Mouse (Mus musculus) c-Kit-positive CD71-positive TER-119-positive erythroid progenitor cells, embryonic 14.5 days (primary cell): ENCODE data around the gene Dach1.

Source experiments
- DNase-seq: peaks from one replicate; pipeline ENCODE4 v3.0.0-alpha.2; 2013; ENCODE audit warnings: low spot score

The Dach1 gene

DNA sequence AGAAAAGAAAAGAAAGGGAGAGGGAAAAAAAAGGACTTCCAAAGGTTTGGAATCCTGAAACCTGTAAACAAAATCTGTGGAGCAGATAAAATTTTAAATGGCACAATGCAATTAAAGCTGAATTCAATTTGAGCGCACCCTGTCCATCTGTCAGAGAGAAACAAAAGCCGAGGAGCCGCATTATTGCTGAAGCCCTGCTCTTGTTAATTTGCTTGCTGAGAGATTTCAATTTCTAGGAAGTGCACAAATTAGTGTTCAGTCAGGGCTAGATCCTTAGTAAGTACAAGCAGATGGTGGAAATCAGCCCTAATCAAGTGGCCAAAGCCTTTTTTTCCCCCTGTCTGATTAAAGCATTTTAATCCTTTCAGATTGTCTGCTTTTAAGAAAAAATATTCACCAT, 60.8 kb downstream of the Dach1 start:
- no peak for DNase-seq

DNA sequence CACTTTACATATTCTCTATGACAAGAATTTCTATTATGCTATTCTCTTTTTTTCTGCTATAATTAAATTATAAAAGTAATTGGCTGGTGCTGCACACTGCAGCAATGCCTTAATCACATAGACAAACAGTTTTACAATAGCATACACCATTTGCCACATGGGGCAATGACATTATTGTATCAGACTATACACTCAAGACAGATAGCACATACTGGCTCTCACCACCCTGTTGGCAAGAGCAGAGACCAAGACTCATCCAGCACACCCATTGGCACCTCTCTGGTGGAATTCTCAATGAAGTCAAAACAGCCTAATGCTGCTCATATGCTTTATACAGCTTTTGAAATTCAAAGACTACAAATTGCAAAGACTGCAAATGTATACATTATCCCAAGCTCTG, 63.4 kb downstream of the Dach1 start:
- DNase-seq: no peak

DNA sequence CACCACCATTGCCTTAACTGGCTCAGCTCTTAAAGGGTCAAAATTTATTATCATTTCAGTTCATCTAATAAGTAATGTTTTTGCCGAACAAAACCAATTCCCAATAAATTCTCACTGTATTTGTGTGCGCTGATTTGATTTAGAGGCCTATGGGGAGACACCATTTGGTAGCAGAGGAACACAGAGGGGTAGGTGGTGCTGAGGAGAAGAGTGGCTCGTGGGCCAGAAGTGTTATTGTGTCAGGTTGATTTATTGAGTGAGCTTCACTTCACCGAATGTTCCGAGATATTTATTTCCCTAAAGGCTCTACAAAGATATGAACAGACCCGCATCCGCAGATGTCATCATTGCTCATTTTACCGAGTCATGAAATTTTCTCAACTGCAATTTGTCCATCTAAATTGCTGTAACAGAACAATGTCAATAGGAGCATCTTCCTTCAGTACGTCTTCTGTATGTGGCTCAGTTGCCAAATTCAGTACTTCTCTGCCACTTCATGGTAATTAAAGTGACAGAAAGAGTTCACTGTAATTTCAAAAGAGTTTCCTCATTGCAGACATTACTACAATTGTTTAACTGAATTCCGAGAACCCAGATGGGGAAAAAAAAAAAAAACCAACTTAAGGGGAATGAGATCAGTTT, 65.1 kb downstream of the Dach1 start:
- no peak for DNase-seq

DNA sequence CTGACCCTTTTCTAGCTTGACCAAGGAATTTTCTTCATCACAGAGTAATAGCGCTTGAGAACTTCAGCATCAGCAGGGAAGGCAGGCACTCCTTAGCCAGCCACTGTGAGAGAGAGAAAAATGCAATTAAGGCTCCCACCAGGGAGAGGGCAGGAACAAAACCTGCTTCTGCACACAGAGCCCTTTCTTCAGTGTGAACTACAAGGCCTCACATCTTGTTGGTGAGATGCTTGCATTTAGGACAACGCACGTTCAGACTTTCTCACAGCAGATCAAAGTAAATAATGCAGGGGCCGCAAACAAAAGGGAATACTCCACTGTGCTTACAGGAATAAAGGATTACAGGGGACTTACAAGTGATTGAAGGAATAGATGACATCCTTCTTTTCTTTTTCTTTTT, 74.3 kb downstream of the Dach1 start:
- DNase-seq: no peak

DNA sequence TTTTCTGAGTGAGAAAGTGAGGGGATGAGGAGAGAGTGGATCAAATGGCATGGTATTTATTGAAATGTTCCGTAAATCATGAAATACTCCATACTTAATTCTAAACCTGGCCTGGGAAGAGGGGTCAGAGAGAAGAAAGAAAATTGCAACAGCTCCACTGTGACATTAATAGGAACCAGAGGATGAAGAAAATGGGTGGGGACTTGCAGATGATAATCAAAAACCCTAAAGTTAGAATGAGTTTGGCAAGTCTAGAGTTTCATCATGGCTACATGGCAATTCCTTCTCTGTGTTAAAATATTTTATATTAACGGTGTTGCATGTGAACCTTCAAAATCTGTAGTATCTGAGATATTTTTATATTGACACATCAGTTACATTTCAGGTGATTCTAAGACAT, 80.3 kb downstream of the Dach1 start:
- DNase-seq: no peak

DNA sequence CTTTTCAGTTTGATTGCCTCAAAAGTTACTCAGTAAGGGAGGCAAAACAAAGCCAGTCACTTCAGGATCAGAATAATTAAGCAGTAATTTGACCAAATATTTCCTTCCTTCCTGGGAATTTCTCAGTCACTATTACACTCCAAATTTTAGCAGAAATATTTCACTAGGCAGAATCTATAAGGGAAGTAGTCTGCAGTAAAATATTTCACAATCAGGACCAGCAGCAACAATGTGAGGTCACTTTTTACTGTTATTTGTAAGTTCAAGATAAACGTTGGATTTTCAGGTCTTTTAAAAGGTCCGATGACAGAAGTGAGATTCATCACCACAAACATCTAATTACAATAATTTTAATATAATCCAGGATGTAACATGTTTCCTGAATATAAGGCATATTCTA, 82.2 kb downstream of the Dach1 start:
- no peak for DNase-seq

DNA sequence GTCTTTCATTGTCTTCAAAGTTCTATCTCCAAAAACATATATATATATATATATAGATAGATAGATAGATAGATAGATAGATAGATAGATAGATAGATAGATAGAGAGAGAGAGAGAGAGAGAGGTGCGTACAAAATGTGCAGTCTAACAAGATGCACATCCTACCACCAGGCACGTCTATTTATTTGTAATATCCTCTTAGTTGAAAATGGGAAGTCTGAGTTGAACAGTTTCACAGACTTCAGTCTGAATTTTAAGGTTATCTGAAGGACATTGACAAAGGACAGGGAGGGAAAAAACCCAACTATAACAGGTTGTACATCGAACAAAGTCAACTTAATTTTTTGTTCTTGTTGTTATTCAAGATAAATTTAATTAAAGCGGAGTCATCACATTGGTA, 82.8 kb downstream of the Dach1 start:
- no peak for DNase-seq

DNA sequence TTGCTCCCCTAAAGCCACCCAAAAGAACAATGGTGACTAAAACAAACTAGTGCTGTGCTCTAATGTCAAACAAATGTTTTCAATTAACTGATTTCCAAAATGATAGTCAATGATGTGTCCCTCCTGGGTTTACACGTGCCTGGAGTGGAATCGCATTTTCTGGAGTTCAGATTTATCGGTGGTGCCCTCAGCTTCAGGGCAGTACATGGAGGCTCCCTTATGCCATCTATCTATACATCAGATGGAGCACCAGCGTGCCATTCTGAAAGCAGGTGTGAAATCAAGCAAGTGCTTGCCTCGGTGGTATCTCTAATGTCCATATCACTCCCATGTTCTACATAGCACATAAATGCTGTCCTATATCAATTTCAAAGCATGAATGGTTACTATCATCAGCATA, 84.4 kb downstream of the Dach1 start:
- no peak for DNase-seq

DNA sequence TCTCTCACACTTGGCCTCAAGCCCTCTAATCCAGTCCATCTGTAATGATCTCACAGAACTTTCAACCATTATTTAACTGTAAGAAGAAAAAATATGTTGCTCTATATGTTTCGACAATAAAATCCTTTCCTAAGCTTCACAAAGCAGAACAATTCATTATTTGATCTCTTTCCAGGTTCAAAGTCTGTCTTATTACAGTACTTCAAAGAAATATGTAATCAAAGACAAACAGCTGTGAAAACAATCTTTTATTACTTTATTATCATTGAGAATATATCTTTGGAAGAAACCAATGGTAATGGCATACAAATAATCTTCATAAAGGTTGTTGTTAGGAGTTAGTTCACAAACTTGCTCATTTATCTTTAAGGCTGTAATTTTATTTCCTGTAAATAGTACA, 84.8 kb downstream of the Dach1 start:
- no peak for DNase-seq

DNA sequence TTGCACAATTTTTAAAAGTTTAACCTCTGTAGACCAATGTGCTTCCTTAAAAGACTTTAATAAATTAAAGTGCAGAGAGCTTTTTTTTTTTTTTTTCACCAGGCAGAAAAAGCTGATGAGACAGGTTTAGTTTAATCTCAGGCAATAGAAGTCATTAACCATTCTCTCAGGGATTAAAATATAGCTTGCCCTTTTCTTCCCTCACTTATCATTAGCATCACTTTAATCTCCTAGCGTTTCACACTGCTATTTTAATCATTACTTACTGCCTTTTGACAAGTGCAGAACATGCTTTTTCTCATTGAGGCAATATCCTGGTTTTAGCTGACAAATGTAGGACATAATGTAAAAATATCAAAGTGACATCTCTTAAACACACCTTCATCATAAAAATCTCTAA, 86.1 kb downstream of the Dach1 start:
- no peak for DNase-seq

DNA sequence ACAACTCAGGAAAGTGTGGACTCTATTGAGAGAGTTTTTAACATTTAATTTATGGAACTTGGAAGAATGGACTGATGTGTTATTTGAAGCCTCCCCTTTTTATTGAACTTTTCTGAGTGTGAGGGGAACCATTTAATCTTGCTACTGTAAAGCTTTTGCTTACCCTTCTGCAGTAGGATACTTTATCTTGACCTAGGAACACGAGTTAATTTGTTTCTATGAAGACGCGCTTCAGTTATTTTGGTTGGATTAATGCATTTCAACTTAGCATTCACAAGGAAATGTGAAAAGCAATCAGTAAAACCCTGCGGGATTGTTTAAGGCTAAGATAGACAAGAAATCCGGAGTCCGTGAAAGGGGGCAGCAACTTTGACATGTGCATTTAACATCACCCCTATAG, 89.6 kb downstream of the Dach1 start:
- no peak for DNase-seq

DNA sequence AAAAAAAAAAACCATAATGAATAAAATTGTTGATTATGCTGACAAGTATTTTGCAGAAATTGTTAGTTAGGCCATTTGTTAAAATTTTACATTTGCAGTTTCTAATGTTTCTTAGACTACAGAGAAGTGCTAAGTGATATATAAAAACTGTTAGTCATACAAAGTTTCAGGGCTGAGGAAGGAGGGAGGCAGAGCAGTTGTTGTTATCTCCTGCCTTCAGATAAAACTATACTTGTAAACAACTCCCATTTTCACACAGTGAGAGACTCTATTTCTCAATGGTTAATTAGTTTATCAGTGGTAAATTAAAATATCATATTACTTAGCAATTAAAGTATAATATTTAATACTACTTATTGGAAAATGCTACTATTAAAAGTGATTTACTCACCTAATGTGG, 91.6 kb downstream of the Dach1 start:
- DNase-seq: no peak

DNA sequence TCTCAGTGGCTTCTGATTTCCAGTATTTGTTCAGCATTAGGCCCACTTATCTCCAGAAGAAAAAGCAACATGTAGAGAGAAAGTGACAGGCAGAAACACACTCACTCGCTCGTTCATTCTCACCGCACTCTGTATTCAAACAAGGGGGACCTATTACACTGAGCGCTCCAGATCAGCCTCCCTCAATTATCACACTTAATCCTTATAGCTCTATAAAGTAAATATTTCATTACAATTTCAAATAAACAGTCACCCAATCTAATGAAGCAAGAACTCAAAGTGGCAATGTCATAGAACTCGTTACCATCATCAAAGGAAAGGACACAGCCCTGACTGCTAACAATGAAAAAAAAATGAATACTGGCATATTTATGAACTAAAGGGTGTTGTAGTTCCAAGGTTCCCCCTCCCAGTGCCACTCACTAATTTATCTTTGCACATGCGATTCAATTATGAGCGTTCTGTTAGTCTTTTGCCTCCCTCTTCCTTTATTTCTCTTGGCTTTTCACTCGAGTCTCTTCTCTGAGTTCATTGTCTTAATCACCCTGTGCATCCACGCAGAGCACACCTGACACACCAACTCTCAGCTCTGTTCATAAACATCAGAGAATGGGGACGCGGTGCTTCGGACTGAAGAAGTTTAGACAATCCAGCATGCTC, 96.0 kb downstream of the Dach1 start:
- no peak for DNase-seq

DNA sequence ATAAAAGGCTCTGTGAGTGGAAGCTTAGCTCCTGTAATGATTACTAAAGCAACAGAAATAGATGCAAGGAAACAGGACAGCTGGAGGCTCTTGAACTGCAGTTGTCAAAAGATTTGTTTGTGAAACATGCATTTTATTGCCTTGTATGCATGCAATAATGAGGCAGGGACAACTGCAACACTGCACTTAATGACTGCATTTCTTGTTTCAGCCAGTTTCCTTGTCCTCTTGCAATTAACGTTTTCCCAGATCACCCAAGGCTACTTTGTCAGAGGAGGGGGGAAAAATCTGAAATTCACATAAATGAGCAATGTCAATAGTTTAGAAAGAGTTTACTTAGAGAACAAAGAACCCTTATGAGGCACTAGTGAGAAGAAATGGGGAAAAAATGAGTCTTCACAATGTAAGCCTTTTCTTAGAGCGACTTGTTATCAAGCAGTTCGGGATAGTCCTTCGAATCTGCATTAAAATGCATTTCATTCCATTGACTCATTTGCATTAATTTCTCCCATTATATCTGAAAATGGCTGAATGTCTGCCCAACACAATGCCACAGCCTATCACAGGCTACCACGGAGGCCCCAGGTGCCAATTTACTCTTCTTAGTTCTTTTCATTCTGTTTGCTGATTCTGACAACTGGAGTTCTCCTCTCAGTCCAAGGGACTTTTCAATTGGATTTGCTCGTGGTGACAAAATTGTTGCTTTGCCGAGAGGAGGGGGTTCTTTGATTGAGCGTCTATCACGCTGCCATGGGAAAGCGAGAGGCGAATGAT, 96.7 kb downstream of the Dach1 start:
- DNase-seq: no peak

DNA sequence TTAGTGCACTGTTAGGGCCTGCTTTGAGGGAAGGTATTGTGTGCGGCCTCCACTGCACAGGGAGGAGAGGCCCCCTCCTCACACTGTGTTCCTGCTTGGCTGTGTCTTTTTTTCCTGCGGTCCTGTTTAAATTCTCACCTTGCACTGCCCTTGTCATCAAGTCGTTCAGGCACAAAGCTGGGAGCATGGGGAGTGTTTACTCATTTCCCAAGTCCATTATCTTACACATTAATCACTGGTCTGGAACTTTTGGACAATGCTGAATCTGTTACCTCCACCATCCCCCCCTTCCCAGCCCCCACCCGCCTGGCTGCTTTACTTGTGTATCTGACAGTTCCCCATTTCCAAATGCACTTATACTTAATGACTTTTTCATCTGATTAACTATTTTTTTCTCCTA, 97.7 kb downstream of the Dach1 start:
- DNase-seq: no peak

DNA sequence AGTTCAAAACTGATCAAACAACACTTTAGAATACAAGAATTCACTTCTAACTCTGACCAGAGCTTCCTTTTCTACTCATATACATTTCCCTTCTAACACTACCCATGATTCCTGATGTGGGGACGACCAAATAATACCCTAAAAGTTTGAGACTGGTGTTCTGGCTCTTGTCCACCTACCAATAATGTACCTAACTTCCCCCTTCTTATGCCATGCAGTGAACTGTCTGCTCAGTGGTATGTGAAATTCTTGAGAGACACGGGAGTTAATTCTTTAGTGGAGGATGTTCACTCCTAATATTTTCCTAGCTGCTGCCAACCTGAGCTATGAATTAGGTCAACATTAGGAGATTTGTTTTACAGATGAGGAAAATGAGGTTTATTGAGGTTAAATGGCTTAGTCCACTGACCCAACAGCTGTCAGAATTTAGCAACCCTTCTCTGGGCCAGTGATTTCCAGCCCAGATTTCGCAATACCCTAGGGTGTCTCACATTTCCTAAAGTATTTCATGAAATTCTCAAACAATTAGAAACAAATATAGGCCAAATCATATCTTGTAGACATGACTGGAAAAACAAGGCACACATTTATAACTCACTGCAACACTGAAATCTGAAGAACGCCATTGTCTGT, 102.2 kb downstream of the Dach1 start:
- DNase-seq: no peak

DNA sequence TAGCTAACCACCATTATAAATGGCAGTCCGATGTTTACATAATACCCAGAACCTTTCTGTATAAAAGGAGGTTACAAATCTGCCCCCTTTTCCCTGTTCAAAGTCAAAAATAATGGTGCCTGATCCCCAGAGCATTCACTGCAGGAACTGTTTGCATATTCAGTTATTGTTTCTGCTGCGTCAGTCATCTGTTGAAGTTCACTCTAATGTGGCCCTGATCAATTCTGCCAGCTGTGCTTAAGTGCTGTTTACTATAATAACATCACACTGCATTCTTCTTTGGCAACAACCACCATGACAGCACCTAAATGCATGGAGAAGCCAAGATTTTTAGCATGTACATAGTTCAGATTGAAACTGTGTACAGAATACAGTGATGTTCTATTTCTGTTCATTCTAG, 105.4 kb downstream of the Dach1 start:
- no peak for DNase-seq

DNA sequence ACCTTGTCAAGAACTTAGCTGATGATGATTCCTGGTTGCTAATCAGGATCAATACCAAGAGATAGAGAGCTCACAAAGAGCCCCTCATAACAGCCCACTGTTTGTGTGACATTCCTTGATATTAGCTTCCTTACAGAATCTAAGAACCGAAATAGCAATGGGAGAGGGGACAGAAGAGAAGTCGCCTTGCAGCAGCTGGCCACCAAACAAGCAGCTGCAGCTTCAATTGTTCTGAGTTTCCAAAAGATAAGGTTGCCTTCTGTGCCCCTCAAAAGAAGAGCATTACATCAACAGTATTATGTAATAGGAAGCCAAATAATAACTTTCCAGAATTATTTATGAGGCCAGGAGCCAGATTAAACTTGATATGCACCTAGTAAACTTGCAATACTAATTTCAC, 120.2 kb downstream of the Dach1 start:
- DNase-seq: no peak

DNA sequence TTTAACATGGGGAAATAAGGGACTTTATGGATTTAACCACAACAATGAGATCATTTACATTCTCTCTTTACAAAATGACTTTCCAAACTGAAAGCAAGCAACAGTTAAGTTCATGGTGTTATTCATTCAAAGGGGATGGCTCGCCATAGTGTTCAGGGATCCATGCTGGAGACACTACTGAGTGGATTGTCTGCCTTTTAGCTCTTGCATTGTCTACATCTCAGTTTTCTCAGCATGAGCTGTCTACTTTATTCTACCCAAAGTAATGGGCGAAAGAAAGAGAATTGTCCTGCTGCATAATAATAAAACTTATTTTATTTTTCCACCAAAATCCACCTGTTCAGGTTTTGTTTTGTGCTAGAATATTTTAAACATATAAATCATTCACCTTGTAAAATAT, 121.2 kb downstream of the Dach1 start:
- no peak for DNase-seq

DNA sequence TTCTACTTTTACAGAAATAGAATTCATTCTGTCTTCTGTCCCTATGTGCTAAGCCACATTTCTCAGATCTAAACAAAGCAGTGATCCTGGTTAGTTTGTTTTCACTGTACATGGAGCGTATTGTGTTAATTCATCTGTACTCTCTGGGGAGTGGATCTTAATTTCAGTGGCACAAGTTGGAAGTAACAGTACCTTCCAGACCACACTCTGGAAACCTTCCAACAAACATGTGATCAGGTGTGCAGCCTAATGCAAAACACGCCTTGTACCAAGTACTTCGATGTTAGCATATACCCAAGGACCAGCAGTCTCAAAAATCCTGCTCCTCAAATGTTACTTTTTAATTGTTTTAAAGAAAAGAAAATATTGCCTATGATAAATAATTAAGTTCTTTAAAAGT, 121.9 kb downstream of the Dach1 start:
- DNase-seq: no peak

DNA sequence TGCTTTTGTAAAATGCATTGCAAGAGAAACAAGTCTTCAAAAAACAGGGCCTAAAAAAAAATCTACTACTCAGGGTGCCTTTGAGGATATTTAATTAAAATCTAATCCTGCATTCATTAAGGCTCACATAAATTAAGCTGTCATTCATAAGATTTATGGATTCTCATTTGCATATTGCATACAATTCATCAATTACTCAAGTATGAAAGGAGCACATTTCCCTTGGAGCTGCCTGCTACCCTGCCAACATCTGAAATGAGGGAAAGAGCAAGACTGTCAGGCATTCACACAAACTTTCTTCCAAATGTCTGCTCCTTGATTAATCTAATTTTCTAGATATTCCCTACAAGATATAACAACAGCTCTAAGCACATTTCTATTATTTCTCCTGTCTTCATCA, 122.6 kb downstream of the Dach1 start:
- no peak for DNase-seq

DNA sequence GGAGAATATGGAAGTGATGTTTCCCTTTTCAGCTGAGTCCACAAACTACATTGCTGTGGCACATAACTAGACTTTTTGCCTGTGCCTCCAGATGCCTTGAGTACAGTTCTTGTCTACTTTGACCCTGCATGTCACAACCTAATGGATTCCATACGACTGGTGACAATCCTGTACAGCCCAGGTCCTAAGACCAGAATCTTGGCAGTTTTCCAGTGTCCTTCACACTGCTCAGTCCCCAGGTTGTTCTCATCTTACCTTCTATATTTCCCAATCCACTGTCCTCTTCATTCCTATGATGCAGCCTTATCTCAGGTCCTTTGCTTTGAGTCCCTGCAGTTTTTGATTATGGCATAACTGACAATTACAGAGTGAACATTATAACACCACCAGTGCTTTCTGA, 131.0 kb downstream of the Dach1 start:
- no peak for DNase-seq

DNA sequence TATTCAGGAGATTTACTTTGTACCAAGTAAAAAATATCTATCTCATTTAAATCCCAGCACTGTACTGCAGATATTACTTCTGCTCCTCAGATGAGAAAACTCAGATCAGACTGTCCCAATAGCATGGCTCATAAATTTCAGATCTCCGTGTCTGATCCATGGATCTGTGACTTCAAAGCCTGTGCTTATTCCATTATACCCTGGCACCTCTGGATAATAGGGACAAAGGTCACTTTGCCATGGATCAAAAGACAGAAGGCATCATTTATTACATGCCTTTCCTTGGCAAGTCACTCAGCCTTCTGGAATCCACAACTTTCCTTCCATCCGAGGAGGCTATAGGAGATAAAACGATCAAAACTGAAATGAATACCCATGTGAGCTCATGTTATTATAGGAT, 132.4 kb downstream of the Dach1 start:
- no peak for DNase-seq
